Comparison of ENCODE assay signal across 15 mouse cellular contexts in the genomic region with DNA sequence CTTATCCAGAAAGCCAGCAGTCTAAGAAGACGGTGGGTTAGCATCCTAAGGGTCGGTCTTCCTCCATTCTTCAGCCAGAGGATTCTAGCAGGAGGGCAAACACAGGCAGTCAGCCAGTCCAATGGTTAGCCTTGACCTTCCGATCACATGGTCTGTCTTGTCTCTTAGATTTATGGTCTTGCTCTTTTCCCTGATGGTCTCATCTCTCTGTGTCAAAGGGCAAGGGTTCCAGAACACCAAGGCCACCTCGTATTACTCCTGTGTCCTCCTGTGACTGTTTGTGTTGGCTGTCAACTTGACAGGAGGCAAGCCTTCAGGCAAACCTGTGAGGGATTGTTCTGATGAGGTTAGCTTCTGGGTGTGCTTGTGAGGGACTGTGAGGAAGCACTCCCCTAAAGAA.
"Had no signal": no experiment of that assay in that cellular context is flagged by ENCODE, and none has a peak within 500 bp of the region (broad histone marks: within the 10 kb centered on the region; RNA-seq: fewer than 3 reads in every experiment).

No protein-coding gene starts in this region.

- H3K36me3 ChIP-seq: lung, embryonic 15.5 days; midbrain, embryonic 13.5 days; midbrain, embryonic 15.5 days; neural tube, embryonic 12.5 days had no signal

- ATAC-seq: lung, postnatal 0 days; midbrain, embryonic 13.5 days; midbrain, embryonic 15.5 days had no signal

- DNase-seq: lung, adult 2 months; lung, postnatal 14 days; lung, postnatal 36 days; right cerebral cortex, postnatal 14 days; thymus, adult 18-20 months; thymus, postnatal 14 days; thymus, postnatal 36 days had no signal

- H3K27ac ChIP-seq: lung, embryonic 15.5 days; macrophage; midbrain, embryonic 13.5 days; midbrain, embryonic 15.5 days; neural tube, embryonic 12.5 days had no signal

- H3K27me3 ChIP-seq: megakaryocyte, embryonic 14.5 days; midbrain, embryonic 15.5 days; neural tube, embryonic 12.5 days had no signal

- H3K9me3 ChIP-seq: lung, embryonic 15.5 days; midbrain, embryonic 13.5 days; midbrain, embryonic 15.5 days; neural tube, embryonic 12.5 days had no signal

- H3K4me3 ChIP-seq: lung, embryonic 15.5 days; megakaryocyte, embryonic 14.5 days; midbrain, embryonic 13.5 days; midbrain, embryonic 15.5 days; neural tube, embryonic 12.5 days had no signal

- H3K9ac ChIP-seq: lung, embryonic 15.5 days; midbrain, embryonic 13.5 days; midbrain, embryonic 15.5 days; neural tube, embryonic 12.5 days had no signal

- H3K4me2 ChIP-seq: lung, embryonic 15.5 days; midbrain, embryonic 11.5 days; midbrain, embryonic 13.5 days; midbrain, embryonic 15.5 days; neural tube, embryonic 12.5 days had no signal

- H3K4me1 ChIP-seq: megakaryocyte, embryonic 14.5 days; neural tube, embryonic 12.5 days had no signal
